Mouse (Mus musculus) liver, adult 10 weeks (tissue): ENCODE results near the gene Olfr834. TPM values are rescaled to one million over a fixed set of nuclear protein-coding genes. Genes with fewer than 3 reads are reported as not detected.

Source experiments
- polyA plus RNA-seq: library from polyadenylated mRNA; stranded (reverse); fragments of 350-450 nt; fragmentation: Illumina TruSeq; extraction: RNeasy Lipid Tissue Mini Kit (QIAGEN cat#74804); gene quantifications from one replicate; pipeline ENCODE4 v1.2.3, GENCODE M21; 2014; ENCODE audit warnings: low read depth, low replicate concordance

Gene Olfr834
- not detected for polyA plus RNA-seq

DNA sequence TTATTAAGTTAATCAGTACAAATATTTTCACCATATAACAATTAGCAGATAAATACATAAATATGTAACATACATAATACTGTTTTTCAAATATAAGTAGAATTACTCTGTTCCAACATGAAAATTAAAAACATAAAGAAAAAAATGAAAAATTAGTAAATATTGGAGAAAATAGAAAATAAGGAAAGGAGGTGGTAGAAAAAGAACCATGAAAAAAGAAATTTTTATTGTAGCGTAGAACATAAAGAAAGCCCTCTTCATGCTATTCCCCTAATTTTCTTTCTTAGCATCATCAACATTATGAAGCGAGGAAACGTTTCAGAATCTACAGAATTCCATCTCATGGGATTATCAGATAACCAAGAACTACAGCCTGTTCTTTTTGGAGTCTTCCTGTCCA is at the start of gene Olfr834:
Olfr834 (plus strand) TSS at position 301 of the 400 bp plus-strand sequence.

DNA sequence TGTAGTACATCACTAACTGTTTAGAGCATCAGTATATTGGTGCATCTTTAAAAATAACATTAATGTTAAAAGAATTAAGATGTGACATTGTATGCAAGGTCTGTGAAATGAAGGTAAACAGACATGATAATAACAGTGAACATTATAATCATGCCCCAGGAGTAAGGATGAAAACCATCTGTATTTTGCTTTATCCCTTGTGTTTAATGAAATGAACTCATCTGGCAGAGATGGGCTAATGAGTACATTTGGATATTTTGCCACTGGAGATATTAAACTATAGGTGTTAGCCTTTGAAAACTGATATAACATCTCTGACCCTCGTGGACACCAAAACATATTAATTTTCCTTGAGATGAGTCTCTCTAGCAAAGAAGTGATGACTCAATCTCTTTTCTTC is 44.6 kb downstream of the Olfr834 start, which contains the start of gene Olfr835:
Olfr835 (plus strand) TSS at position 301 of the 400 bp plus-strand sequence.

Other genes with a start within 250 kb of the Olfr834 start
- gene Olfr24, start 224.0 kb upstream of the Olfr834 start, polyA plus RNA-seq, result not detected
- not detected for gene Olfr828, start 168.5 kb upstream of the Olfr834 start, polyA plus RNA-seq
- gene Olfr829, start 133.1 kb upstream of the Olfr834 start, polyA plus RNA-seq, result not detected
- not detected for gene Olfr830, start 113.3 kb upstream of the Olfr834 start, polyA plus RNA-seq
- gene Olfr832, start 50.9 kb upstream of the Olfr834 start, polyA plus RNA-seq, result not detected
- gene Olfr835, start 44.7 kb downstream of the Olfr834 start, polyA plus RNA-seq, result not detected
- gene Olfr836, start 132.4 kb downstream of the Olfr834 start, polyA plus RNA-seq, result not detected
- gene Olfr837, start 148.3 kb downstream of the Olfr834 start, polyA plus RNA-seq, result not detected
- gene Olfr839-ps1, start 189.3 kb downstream of the Olfr834 start, polyA plus RNA-seq, result not detected